Mouse (Mus musculus) cerebellum, adult 2 months (tissue): ENCODE data around the gene Srsf4. TPM values are rescaled to one million over a fixed set of nuclear protein-coding genes. Genes with fewer than 3 reads are reported as not detected.

Experiments
- DNase-seq, 2 experiments: peaks; one replicate each; pipeline ENCODE4 v3.0.0; 2021
- H3K27ac ChIP-seq: fragments of 200-500 bp; 2 replicates; pipeline ENCODE4 v1.5.1; 2012; ENCODE audit warnings: low read length, control low read depth, inconsistent platforms; ENCODE audit not compliant: insufficient read depth
- H3K27me3 ChIP-seq: fragments of 200-500 bp; 2 replicates; pipeline ENCODE4 v1.6.1; 2012; ENCODE audit warnings: inconsistent platforms, mild to moderate bottlenecking, low read length, moderate library complexity; ENCODE audit not compliant: control insufficient read depth, insufficient read depth
- H3K4me1 ChIP-seq: fragments of 200-500 bp; 2 replicates; pipeline ENCODE4 v1.6.1; 2011; ENCODE audit warnings: low read length; ENCODE audit not compliant: control insufficient read depth, insufficient read depth
- H3K4me3 ChIP-seq: fragments of 200-500 bp; replicated peaks from 2 replicates; pipeline ENCODE3; 2011; ENCODE audit warnings: mild to moderate bottlenecking, low read depth, low read length, control low read depth; ENCODE audit not compliant: insufficient read depth
- CTCF ChIP-seq: fragments of 200-500 bp; IDR thresholded peaks from 2 replicates; pipeline ENCODE4 v1.5.1; 2011; ENCODE audit warnings: low read depth, mild to moderate bottlenecking, control low read depth, low read length, moderate library complexity, borderline replicate concordance; ENCODE audit not compliant: insufficient read depth
- POLR2A ChIP-seq: fragments of 200-500 bp; IDR thresholded peaks from 2 replicates; pipeline ENCODE4 v1.6.1; 2011; ENCODE audit warnings: low read length, control low read depth, borderline replicate concordance; ENCODE audit not compliant: insufficient read depth
- WGBS: fragments of 180-500 bp; shearing (Covaris S2); methylation state at CpG from one replicate; pipeline ENCODE4 v1.1.7; 2018; 5-methylcytosine and 5-hydroxymethylcytosine counted together
- polyA plus RNA-seq: library from polyadenylated mRNA; depleted of rRNA; stranded (reverse); fragments of >200 nt; gene quantifications from 2 replicates; pipeline ENCODE4 v1.2.3, GENCODE M21; 2012

The Srsf4 gene
- polyA plus RNA-seq, 1 experiment, result 81.9 TPM

DNA sequence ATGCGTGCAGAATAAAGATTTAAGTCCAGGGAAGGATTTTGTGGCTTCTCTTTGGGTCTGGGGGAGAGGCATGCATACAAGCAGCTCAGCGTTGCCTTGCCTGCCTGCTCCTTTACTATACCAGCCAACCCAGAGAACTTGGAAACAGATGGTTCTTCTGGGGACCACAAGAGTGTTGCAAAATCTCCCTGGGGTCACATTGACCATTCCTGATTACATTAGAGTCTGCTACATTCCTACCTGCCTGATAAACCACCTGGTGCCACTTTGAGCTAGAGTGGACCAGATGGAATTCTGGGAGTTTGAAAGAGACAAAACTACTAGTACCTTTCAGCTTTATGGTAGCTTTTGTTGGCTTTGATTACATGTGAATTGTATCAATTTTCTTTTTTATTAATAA lies 3.4 kb downstream of the Srsf4 start:
- Histone ChIP-seq H3K27me3 (no peaks in the 10 kb centered on the region), H3K27ac (no peak overlapping the region), H3K4me1 (peaks cover 8% of the 10 kb centered on the region; the same call in 1 of the 2 replicates), H3K4me3 (no peak overlapping the region)
- 38% methylated on average over 2 of the region's 2 CpGs for WGBS
- no peak for TF ChIP-seq POLR2A
- no peak for TF ChIP-seq CTCF
- DNase-seq, result no peak

DNA sequence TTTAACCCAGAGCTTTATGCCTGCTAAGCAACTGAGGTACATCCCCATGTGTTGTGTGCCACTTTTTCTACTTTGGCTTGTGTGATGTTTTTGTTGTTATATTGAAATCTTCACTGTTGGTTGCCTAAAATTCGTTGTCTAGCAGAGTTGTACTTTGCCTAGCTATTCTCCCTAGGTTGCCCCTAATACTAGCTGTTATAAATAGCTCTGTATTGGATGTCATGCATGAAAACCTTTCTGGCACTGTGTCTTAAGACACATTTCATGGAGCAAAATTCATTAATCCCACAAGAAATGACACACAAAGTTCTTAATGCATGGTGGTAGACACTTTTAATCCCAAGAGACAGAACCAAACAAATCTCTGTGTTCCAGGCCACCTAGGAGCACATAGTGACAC lies 6.3 kb downstream of the Srsf4 start:
- no peak overlapping the region for H3K4me3 ChIP-seq
- no peak for DNase-seq
- TF ChIP-seq CTCF (no peak), POLR2A (no peak)
- H3K4me1 ChIP-seq, result peaks cover 11% of the 10 kb centered on the region
- H3K27ac ChIP-seq, result no peak overlapping the region
- no peaks in the 10 kb centered on the region for H3K27me3 ChIP-seq
- WGBS, result 2% methylated on average over 1 of the region's 1 CpGs

DNA sequence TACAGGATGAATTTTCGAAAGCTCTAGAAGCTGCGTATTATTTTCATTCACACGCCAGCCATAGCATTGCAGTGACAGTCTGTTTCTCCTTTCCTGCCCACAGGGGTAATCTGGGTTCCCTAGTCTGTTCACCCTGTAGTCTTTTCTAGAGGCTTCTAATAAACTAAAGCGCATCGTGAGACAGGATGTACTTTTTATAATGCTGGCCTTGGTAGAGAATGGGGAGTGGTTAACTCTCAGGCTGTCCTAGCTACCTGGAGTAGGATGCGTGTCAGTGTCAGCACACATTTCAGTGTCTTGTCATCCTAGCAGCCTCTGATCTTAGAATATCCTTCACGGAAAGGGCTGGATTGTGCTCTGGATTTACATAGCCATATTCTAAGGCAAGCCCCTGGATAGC lies 7.9 kb downstream of the Srsf4 start:
- no peak for TF ChIP-seq POLR2A
- TF ChIP-seq CTCF, result no peak
- no peaks in the 10 kb centered on the region for H3K27me3 ChIP-seq
- DNase-seq, result no peak
- no peak overlapping the region for H3K4me3 ChIP-seq
- WGBS, result 53% methylated on average over 7 of the region's 7 CpGs
- H3K4me1 ChIP-seq, result peaks cover 16% of the 10 kb centered on the region
- no peak overlapping the region for H3K27ac ChIP-seq

DNA sequence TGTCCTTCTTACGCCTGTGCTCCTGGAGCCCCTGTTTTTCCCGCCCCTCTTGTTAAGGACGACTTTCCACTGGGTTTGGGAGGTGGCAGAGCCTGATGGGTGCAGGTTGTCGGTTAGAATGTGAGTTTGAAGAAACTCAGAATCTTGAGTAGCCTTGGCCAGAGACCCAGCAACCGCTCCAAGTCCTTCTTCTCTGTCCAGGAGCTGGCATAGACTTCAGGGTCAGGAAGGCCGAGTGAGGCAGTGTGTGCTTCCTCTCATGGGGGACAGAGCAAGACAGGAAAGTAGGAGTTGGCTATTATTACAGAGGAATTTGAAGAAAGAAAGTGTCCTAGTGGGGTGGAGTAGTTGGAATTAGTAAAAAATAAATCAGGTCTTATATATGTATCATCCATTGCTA lies 10.2 kb downstream of the Srsf4 start:
- TF ChIP-seq CTCF (no peak), POLR2A (no peak)
- WGBS, result 40% methylated on average over 6 of the region's 6 CpGs
- Histone ChIP-seq H3K4me3 (no peak overlapping the region), H3K4me1 (peaks cover 16% of the 10 kb centered on the region), H3K27me3 (no peaks in the 10 kb centered on the region), H3K27ac (no peak overlapping the region)
- DNase-seq, result no peak

DNA sequence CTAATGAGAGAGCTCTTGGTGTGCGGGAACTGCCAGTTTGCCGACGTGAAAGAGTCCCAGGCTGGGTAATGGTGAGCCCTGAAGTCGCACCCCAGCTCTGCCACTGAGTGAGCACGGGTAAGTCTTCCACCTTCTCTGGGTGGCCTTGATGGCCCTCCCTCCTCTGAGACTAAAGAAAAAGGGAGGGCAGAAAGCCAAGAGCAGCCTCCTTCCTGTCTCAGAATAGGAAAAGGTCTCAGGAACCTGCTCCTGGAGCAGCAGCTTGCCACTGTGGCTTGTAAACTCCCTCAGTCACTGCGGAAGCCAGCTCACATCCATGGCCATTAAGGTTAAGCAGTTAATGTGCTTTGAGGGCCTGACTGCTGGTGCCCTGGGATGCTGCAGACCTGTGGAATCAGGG lies 12.0 kb downstream of the Srsf4 start:
- Histone ChIP-seq H3K4me1 (peaks cover 19% of the 10 kb centered on the region), H3K27me3 (no peaks in the 10 kb centered on the region), H3K4me3 (no peak overlapping the region), H3K27ac (no peak overlapping the region)
- 64% methylated on average over 6 of the region's 6 CpGs for WGBS
- TF ChIP-seq POLR2A (no peak), CTCF (no peak)
- DNase-seq, result no peak

DNA sequence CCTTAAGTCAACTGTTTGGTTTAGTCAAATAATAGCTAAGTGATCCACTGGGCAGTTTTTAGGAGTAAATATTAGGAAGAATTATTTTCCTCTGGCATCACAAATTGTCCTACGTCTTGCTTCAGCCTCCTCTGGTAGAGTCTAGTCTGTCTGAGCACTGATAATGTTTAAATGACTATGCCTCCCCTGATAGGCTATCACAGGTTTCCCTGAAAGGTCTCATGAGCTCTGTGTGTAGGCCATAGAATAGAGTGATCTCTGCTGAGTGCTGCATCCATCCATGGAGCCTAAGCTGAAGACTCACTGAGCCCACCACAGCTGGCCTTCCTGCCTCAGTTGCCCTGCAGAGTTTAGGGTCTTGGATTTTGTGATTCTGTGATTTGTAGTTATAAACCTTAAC lies 15.1 kb downstream of the Srsf4 start:
- Histone ChIP-seq H3K4me1 (peaks cover 15% of the 10 kb centered on the region), H3K4me3 (no peak overlapping the region), H3K27me3 (no peaks in the 10 kb centered on the region), H3K27ac (no peak overlapping the region)
- no peak for TF ChIP-seq POLR2A
- TF ChIP-seq CTCF, result no peak
- no peak for DNase-seq
- 70% methylated on average over 1 of the region's 1 CpGs for WGBS

DNA sequence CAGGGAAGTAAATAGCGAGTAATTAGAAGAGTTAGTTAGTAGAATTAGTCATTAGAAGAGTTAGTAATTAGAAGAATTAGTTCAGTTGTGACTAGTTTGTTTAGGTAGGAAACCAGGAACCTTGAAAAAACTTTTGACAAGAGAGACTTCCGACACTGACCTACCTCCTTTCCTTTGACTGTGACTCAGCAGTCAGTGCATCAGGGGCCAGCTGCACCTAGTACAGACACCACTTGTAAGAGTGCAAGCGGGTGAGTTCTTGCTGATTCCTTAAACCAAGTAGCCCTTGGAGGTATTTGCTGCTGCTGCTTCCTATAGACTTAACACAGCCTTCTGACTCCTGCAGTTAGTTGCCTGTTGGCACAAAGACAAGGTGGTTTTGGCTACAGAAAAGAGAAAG lies 17.3 kb downstream of the Srsf4 start:
- DNase-seq, result no peak
- H3K4me1 ChIP-seq, result peaks cover 10% of the 10 kb centered on the region
- no peak overlapping the region for H3K4me3 ChIP-seq
- H3K27me3 ChIP-seq, result no peaks in the 10 kb centered on the region
- WGBS, result 80% methylated on average over 3 of the region's 3 CpGs
- no peak overlapping the region for H3K27ac ChIP-seq
- TF ChIP-seq CTCF (no peak), POLR2A (no peak)

DNA sequence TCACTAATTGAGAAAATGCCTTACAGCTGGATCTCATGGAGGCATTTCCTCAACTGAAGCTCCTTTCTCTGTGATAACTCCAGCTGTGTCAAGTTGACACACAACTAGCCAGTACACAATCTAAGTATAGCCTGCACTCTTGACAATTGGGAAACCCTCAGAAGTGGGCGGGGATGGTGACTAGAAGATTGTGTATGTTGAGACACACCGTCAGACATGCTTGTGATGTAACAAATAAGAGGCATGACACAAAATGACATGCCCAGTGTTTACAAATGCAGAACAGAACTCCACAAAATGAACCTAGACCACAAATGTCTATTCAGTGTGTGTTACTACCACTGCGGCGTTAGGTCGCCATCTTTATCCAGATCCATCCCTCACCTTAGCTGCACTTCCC lies 23.7 kb downstream of the Srsf4 start:
- Histone ChIP-seq H3K27ac (no peak overlapping the region), H3K27me3 (no peaks in the 10 kb centered on the region), H3K4me1 (peaks cover 7% of the 10 kb centered on the region; the same call in 1 of the 2 replicates), H3K4me3 (no peak overlapping the region)
- TF ChIP-seq POLR2A (no peak), CTCF (no peak)
- WGBS, result 95% methylated on average over 5 of the region's 5 CpGs
- no peak for DNase-seq

DNA sequence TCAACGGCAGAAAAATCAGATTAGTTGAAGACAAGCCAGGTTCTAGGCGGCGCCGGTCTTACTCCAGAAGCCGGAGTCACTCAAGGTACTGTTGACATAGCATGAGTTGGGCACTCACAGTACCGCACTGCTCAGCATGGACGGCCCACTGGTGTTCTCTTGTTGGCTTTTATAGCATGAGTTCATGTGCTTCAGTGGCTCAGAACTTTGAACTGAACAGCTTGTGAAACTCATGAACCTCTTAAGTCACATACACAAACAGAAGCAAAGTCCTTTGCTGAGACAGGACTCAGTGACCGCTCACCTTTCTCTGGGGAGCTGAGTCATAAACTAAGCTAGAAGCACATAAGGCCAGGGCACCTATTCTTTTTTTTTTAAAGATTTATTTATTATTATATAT lies 24.4 kb downstream of the Srsf4 start:
- WGBS, result 94% methylated on average over 8 of the region's 8 CpGs
- TF ChIP-seq POLR2A (no peak), CTCF (no peak)
- no peak for DNase-seq
- no peaks in the 10 kb centered on the region for H3K27me3 ChIP-seq
- H3K4me1 ChIP-seq, result peaks cover 7% of the 10 kb centered on the region; the same call in 1 of the 2 replicates
- no peak overlapping the region for H3K4me3 ChIP-seq
- no peak overlapping the region for H3K27ac ChIP-seq
